Mouse (Mus musculus): ENCODE measurements around the gene Gm13043. TPM values are rescaled to one million over a fixed set of nuclear protein-coding genes. Genes with fewer than 3 reads are reported as not detected.
"Not testable (repeated sequence)": the region's sequence is repeated elsewhere in the genome, so short reads cannot be mapped to it uniquely, and the experiment has no call there.

Gene Gm13043
- polyA plus RNA-seq (2014; fragmentation: Nextera tagmentation; extraction: Ambion mirVana) = not detected in 2 replicates

DNA sequence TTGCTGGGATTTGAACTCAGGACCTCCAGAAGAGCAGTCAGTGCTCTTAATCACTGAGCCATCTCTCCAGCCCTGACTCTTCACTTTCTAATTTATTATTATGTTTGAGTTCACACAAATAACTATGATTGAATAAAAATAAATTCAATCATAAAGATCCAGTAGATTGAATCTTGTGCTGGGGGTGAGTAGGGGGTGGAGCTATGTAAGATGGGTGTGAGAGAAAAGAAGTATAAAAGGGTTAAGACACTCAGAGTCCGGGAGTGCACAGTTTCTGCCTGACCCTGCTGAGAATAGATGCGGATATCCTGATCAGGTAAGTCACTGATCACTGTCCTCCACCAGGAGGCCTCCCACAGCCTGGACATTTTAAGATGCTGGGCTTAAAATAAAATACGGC, at the start of gene Gm13043:
Gene Gm13043 (plus strand): TSS at position 301 of the 400 bp plus-strand sequence.
- Histone ChIP-seq H3K27me3 (ENCODE audit: control insufficient read depth, insufficient read depth, low read length) (no peaks in the 10 kb centered on the region), H3K4me1 (ENCODE audit: control insufficient read depth, insufficient read depth, low read length) (no peaks in the 10 kb centered on the region)

DNA sequence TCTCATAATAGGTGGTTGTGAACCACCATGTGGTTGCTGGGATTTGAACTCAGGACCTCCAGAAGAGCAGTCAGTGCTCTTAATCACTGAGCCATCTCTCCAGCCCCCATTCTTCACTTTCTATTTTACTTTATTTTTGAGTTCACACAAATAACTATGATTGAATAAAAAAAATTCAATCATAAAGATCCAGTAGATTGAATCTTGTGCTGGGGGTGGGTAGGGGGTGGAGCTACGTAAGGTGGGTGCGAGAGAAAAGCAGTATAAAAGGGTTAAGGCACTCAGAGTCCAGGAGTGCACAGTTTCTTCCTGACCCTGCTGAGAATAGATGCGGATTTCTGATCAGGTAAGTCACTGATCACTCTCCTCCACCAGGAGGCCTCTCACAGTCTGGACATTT, 24.5 kb downstream of the Gm13043 start, which contains the start of gene Gm13040:
Gene Gm13040 (plus strand): TSS at position 301 of the 400 bp plus-strand sequence.
- H3K4me3 ChIP-seq (ENCODE audit: low read depth, low read length); H3K9ac ChIP-seq (replicated peaks; ENCODE audit: low read length); H3K9me3 ChIP-seq (replicated peaks; ENCODE audit: control insufficient read depth, low read length); H3K4me1 ChIP-seq (ENCODE audit: control insufficient read depth, insufficient read depth, low read length); DNase-seq (ENCODE audit: low spot score); H3K4me2 ChIP-seq (ENCODE audit: low read depth, low read length); ATAC-seq (replicated peaks; ENCODE audit: insufficient number of reproducible peaks, low FRiP score, low TSS enrichment, low read depth); H3K27me3 ChIP-seq (ENCODE audit: control insufficient read depth, insufficient read depth, low read length); H3K36me3 ChIP-seq (replicated peaks; ENCODE audit: control insufficient read depth, insufficient read depth, low read depth, low read length); H3K27ac ChIP-seq (replicated peaks; ENCODE audit: low read depth, low read length): not testable (repeated sequence)
- WGBS = no CpG with 5 or more reads among the region's 3 CpGs

More for the DNA sequence above, at the start of gene Gm13043:
- Histone ChIP-seq H3K4me2 (ENCODE audit: low read depth, low read length) (no peak within 1 kb of the TSS), H3K4me3 (ENCODE audit: low read depth, low read length) (no peak within 1 kb of the TSS), H3K9me3 (replicated peaks; ENCODE audit: control insufficient read depth, low read length) (no peaks in the 10 kb centered on the region), H3K36me3 (replicated peaks; ENCODE audit: control insufficient read depth, insufficient read depth, low read depth, low read length) (no peaks in the 10 kb centered on the region), H3K27ac (replicated peaks; ENCODE audit: low read depth, low read length) (no peak within 1 kb of the TSS), H3K9ac (replicated peaks; ENCODE audit: low read length) (no peak within 1 kb of the TSS)
- DNase-seq (ENCODE audit: low spot score) (no peak), ATAC-seq (replicated peaks; ENCODE audit: insufficient number of reproducible peaks, low FRiP score, low TSS enrichment, low read depth) (no peak)
- WGBS = 88% methylated on average over 3 of the region's 3 CpGs

- not testable (repeated sequence) for H3K4me3 ChIP-seq (ENCODE audit: low read depth, low read length); ATAC-seq (replicated peaks; ENCODE audit: insufficient number of reproducible peaks, low FRiP score, low TSS enrichment, low read depth); H3K36me3 ChIP-seq (replicated peaks; ENCODE audit: control insufficient read depth, insufficient read depth, low read depth, low read length); H3K9me3 ChIP-seq (replicated peaks; ENCODE audit: control insufficient read depth, low read length); H3K4me1 ChIP-seq (ENCODE audit: control insufficient read depth, insufficient read depth, low read length); H3K27ac ChIP-seq (replicated peaks; ENCODE audit: low read depth, low read length); H3K4me2 ChIP-seq (ENCODE audit: low read depth, low read length); H3K27me3 ChIP-seq (ENCODE audit: control insufficient read depth, insufficient read depth, low read length); H3K9ac ChIP-seq (replicated peaks; ENCODE audit: low read length); DNase-seq (ENCODE audit: low spot score)
- no CpG with 5 or more reads among the region's 3 CpGs for WGBS
Observed at GRCm38 (mm10) chr4:143551400-143551799, 40.3 kb downstream of the Gm13043 start, which contains the start of the genes BC080695 and Gm13057. Gene BC080695 (plus strand): TSS chr4:143551700. Gene Gm13057 (plus strand): TSS chr4:143551709.

Other genes with a start within 250 kb of the Gm13043 start
- gene Pdpn, start 211.8 kb upstream of the Gm13043 start, polyA plus RNA-seq (2014; fragmentation: Nextera tagmentation; extraction: Ambion mirVana) = 44.9 and 46.9 TPM in 2 replicates
- 0.11 and 0.14 TPM in 2 replicates for gene Lrrc38, start 161.6 kb upstream of the Gm13043 start, polyA plus RNA-seq (2014; fragmentation: Nextera tagmentation; extraction: Ambion mirVana)
- not detected in 2 replicates for gene Pramel1, start 116.9 kb upstream of the Gm13043 start, polyA plus RNA-seq (2014; fragmentation: Nextera tagmentation; extraction: Ambion mirVana)
- 18.7 and 19.0 TPM in 2 replicates for gene Pramef8, start 98.9 kb upstream of the Gm13043 start, polyA plus RNA-seq (2014; fragmentation: Nextera tagmentation; extraction: Ambion mirVana)
- not detected in 2 replicates for gene Oog4, start 61.0 kb upstream of the Gm13043 start, polyA plus RNA-seq (2014; fragmentation: Nextera tagmentation; extraction: Ambion mirVana)
- gene Gm13040, start 24.6 kb downstream of the Gm13043 start, polyA plus RNA-seq (2014; fragmentation: Nextera tagmentation; extraction: Ambion mirVana) = not detected in 2 replicates
- not detected in 2 replicates for gene BC080695, start 40.4 kb downstream of the Gm13043 start, polyA plus RNA-seq (2014; fragmentation: Nextera tagmentation; extraction: Ambion mirVana)
- gene Gm13057, start 40.4 kb downstream of the Gm13043 start, polyA plus RNA-seq (2014; fragmentation: Nextera tagmentation; extraction: Ambion mirVana) = not detected in 2 replicates
- gene Gm13083, start 103.7 kb downstream of the Gm13043 start, polyA plus RNA-seq (2014; fragmentation: Nextera tagmentation; extraction: Ambion mirVana) = not detected in 2 replicates
- not detected in 2 replicates for gene Gm13088, start 145.9 kb downstream of the Gm13043 start, polyA plus RNA-seq (2014; fragmentation: Nextera tagmentation; extraction: Ambion mirVana)
- gene Gm13089, start 191.4 kb downstream of the Gm13043 start, polyA plus RNA-seq (2014; fragmentation: Nextera tagmentation; extraction: Ambion mirVana) = not detected in 2 replicates
- not detected in 2 replicates for gene Gm13078, start 208.1 kb downstream of the Gm13043 start, polyA plus RNA-seq (2014; fragmentation: Nextera tagmentation; extraction: Ambion mirVana)

All from embryonic facial prominence, embryonic 11.5 days (tissue).